Mouse (Mus musculus) ES-E14 (cell line): ENCODE measurements at regions not wholly inside any gene's neighbourhood (a gene's known extent, or its start where the extent isn't known, plus 50 kb on each side); places are given as distances from the start of the nearest gene placed in this dataset.

Experiments used
- MAFK ChIP-seq: IDR thresholded peaks from 2 replicates; pipeline ENCODE4 v1.6.1; 2014; ENCODE audit warnings: mild to moderate bottlenecking, low read depth, low read length, inconsistent platforms; ENCODE audit not compliant: insufficient read depth
- ZC3H11A ChIP-seq: IDR thresholded peaks from 2 replicates; pipeline ENCODE4 v1.6.1; 2012; ENCODE audit warnings: low read depth, mild to moderate bottlenecking, inconsistent platforms, low read length, borderline replicate concordance

DNA sequence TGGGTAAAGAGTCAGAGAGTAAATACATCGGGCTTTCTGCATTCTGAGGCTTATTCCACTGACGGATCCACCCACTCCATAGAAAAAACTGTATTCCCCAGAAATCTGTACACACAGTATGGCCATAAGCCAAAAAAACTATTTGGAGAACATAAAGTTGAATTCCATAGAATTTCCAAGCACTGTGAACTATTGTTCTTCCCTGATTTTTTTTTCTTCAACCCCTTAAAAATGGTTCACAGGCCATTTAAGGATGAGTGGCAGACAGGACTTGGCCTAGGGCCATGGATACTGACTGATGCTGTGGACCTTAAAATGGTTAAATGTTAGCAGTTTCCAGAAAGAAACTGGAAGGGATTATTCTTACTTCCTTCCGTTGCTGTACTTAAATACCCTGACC lies 247.0 kb downstream of the Sipa1l2 start:
- TF ChIP-seq ZC3H11A (no peak), MAFK (no peak)
